Mouse (Mus musculus) neural tube, embryonic 10.5 days (tissue): Measurements from ENCODE around the gene Celsr1.

ENCODE experiments used
- DNase-seq: peaks from one replicate; pipeline ENCODE4 v3.0.0-alpha.2; 2017; ENCODE audit warnings: low spot score; ENCODE audit errors: extremely low spot score

Gene Celsr1

GRCm38 (mm10) chr15:85996031-85996765, 37.4 kb downstream of the Celsr1 start:
- DNase-seq = no peak

GRCm38 (mm10) chr15:85994906-85995608, 38.5 kb downstream of the Celsr1 start:
- no peak for DNase-seq

GRCm38 (mm10) chr15:85993931-85994583, 39.5 kb downstream of the Celsr1 start:
- no peak for DNase-seq

- no peak for DNase-seq
Observed at GRCm38 (mm10) chr15:85993386-85993785, 40.2 kb downstream of the Celsr1 start.

- no peak for DNase-seq
Observed at GRCm38 (mm10) chr15:85992125-85992495, 41.5 kb downstream of the Celsr1 start.

- DNase-seq = no peak
Observed at GRCm38 (mm10) chr15:85991453-85992124, 42.0 kb downstream of the Celsr1 start.

- no peak for DNase-seq
Observed at GRCm38 (mm10) chr15:85990696-85991443, 42.7 kb downstream of the Celsr1 start.

GRCm38 (mm10) chr15:85987896-85988295, 45.7 kb downstream of the Celsr1 start:
- DNase-seq = no peak

- DNase-seq = no peak
Observed at GRCm38 (mm10) chr15:85986170-85986569, 47.4 kb downstream of the Celsr1 start.

- no peak for DNase-seq
Observed at GRCm38 (mm10) chr15:85985601-85986000, 48.0 kb downstream of the Celsr1 start.

GRCm38 (mm10) chr15:85983131-85983530, 50.4 kb downstream of the Celsr1 start:
- DNase-seq = no peak

- no peak for DNase-seq
Observed at GRCm38 (mm10) chr15:85982416-85982775, 51.2 kb downstream of the Celsr1 start.

GRCm38 (mm10) chr15:85981768-85982415, 51.7 kb downstream of the Celsr1 start:
- DNase-seq = no peak

- DNase-seq = no peak
Observed at GRCm38 (mm10) chr15:85977086-85977485, 56.5 kb downstream of the Celsr1 start.

- no peak for DNase-seq
Observed at GRCm38 (mm10) chr15:85975746-85976145, 57.8 kb downstream of the Celsr1 start.

- peak; percentile 41 for DNase-seq
Observed at GRCm38 (mm10) chr15:85971596-85971995, 62.0 kb downstream of the Celsr1 start.

GRCm38 (mm10) chr15:85970441-85970840, 63.1 kb downstream of the Celsr1 start:
- DNase-seq = no peak

GRCm38 (mm10) chr15:85969707-85970153, 63.8 kb downstream of the Celsr1 start:
- DNase-seq = no peak

GRCm38 (mm10) chr15:85969291-85969690, 64.3 kb downstream of the Celsr1 start:
- no peak for DNase-seq

- no peak for DNase-seq
Observed at GRCm38 (mm10) chr15:85966032-85966431, 67.5 kb downstream of the Celsr1 start.
